Mouse (Mus musculus) myocyte (in vitro differentiated cells): ENCODE data around the gene Trim9.

Experiments
- MYOD1 ChIP-seq, 3 experiments: IDR thresholded peaks; one replicate each; pipeline ENCODE4 v1.6.1; 2011; ENCODE audit warnings: control low read depth in 2 of 3, low read depth in 2 of 3, mild to moderate bottlenecking in 2 of 3, moderate library complexity in 1 of 3; ENCODE audit not compliant: insufficient read length in 2 of 3, control insufficient read depth in 1 of 3
- MYOG ChIP-seq, 3 experiments: IDR thresholded peaks; one replicate each; pipeline ENCODE4 v1.6.1; 2011; ENCODE audit warnings: control low read depth in 2 of 3, low read depth in 2 of 3, mild to moderate bottlenecking in 2 of 3; ENCODE audit not compliant: insufficient read length in 2 of 3, control insufficient read depth in 1 of 3, insufficient read depth in 1 of 3
- POLR2A ChIP-seq: IDR thresholded peaks from one replicate; pipeline ENCODE4 v1.6.1; 2011; ENCODE audit warnings: low read depth, mild to moderate bottlenecking, control low read depth, moderate library complexity; ENCODE audit not compliant: insufficient read length
- POLR2AphosphoS2 ChIP-seq: IDR thresholded peaks from one replicate; pipeline ENCODE4 v1.6.1; 2011; ENCODE audit warnings: low read depth, control low read depth; ENCODE audit not compliant: insufficient read length
- TCF3 ChIP-seq: IDR thresholded peaks from one replicate; pipeline ENCODE4 v1.6.1; 2011; ENCODE audit warnings: low read depth, control low read depth; ENCODE audit not compliant: insufficient read length

DNA sequence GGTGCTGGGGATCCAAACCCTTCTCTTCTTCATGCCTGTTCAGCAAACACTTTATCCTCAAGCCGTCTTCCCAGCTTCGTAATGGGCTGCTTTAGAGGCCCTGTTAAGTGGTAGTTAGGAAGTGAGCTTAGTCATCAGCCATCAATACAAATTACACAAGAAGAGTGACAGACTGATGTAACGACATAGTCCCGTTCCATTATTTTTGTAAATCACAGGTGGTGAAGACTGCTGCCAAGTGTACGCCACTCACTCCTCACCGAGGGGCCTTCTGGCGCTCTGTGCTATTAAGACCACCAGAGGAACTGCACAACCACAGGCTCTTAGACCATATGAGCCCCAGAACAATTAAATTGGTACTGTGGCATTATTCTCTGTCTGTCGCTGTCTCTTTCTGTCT lies 108.8 kb downstream of the Trim9 start:
- TF ChIP-seq POLR2A: no peak
- no peak for TF ChIP-seq TCF3
- no peak for TF ChIP-seq MYOD1 (IDR thresholded peaks at IDR 0.05; ENCODE audit: control insufficient read depth in 1 of 3, insufficient read length in 2 of 3, low read depth in 2 of 3)
- TF ChIP-seq POLR2AphosphoS2: no peak
- no peak for TF ChIP-seq MYOG (IDR thresholded peaks at IDR 0.05; ENCODE audit: control insufficient read depth in 1 of 3, insufficient read depth in 1 of 3, insufficient read length in 2 of 3, low read depth in 2 of 3)
